In the genomic region with DNA sequence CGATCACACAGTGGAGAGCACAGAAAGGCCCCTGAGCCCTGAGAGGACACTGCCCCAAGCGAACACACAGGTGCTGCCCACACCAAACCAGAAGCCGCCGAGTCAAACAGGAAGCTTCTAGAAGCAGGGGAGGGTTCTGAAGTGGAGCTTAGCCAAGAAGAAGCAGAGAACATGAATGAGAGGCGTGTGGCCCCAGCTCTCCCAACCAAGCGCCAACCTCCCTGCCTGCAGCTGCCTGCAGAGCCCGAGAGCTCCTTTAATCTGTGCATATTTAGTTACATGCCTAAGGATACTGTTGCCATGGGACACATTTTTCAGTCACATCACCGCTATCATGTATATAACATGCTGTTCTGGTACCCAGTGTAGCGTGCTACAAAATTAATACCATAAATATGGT, we compare ENCODE assay signal across 15 mouse cellular contexts. TPM values are rescaled to one million over a fixed set of nuclear protein-coding genes. Genes with fewer than 3 reads are reported as not detected.
A peak's percentile ranks its signal among the peaks of the same experiment; 100 is the strongest.
DNase-seq lines count a peak whose midpoint lies in the region; ATAC-seq and TF ChIP-seq lines count a peak whose summit lies in the region.
"Had no signal": no experiment of that assay in that cellular context is flagged by ENCODE, and none has a peak within 500 bp of the region (broad histone marks: within the 10 kb centered on the region; RNA-seq: fewer than 3 reads in every experiment).

No protein-coding gene starts in this region.

- no peak overlapping the region for H3K4me2 ChIP-seq in limb, embryonic 13.5 days (replicated peaks)
- H3K4me2 ChIP-seq in hindbrain, postnatal 0 days (ENCODE audit: low read depth, low read length) = no peak overlapping the region
- H3K4me2 ChIP-seq: forebrain, embryonic 15.5 days; hindbrain, embryonic 15.5 days; liver, embryonic 13.5 days had no signal

- peak; percentile 64 for ATAC-seq in limb, embryonic 13.5 days (ENCODE audit: low FRiP score, low read depth)
- 0 out of 2 replicates have a peak, but pooled peaks have one; percentile 27 for ATAC-seq in hindbrain, postnatal 0 days
- ATAC-seq: forebrain, embryonic 15.5 days had no signal

- H3K9ac ChIP-seq in limb, embryonic 13.5 days = no peak overlapping the region
- H3K9ac ChIP-seq in hindbrain, postnatal 0 days (replicated peaks; ENCODE audit: low read length) = no peak overlapping the region
- H3K9ac ChIP-seq: forebrain, embryonic 15.5 days; hindbrain, embryonic 15.5 days; liver, embryonic 13.5 days had no signal

- no peak overlapping the region for H3K27ac ChIP-seq in limb, embryonic 13.5 days
- no peak overlapping the region for H3K27ac ChIP-seq in limb, embryonic 10.5 days
- no peak overlapping the region for H3K27ac ChIP-seq in hindbrain, postnatal 0 days
- H3K27ac ChIP-seq: forebrain, embryonic 15.5 days; heart, adult 2 months; hindbrain, embryonic 15.5 days; liver, embryonic 13.5 days had no signal

- TF ChIP-seq CTCF in hindbrain, postnatal 0 days (IDR thresholded peaks at IDR 0.05; ENCODE audit: low read depth) = no peak

- no peaks in the 10 kb centered on the region for H3K27me3 ChIP-seq in limb, embryonic 13.5 days
- H3K27me3 ChIP-seq in limb, embryonic 10.5 days (ENCODE audit: low read depth, poor library complexity, severe bottlenecking) = no peaks in the 10 kb centered on the region
- no peaks in the 10 kb centered on the region for H3K27me3 ChIP-seq in hindbrain, postnatal 0 days (ENCODE audit: insufficient read depth, low read length)
- H3K27me3 ChIP-seq: forebrain, embryonic 15.5 days; hindbrain, embryonic 15.5 days; liver, embryonic 13.5 days had no signal

- 45% methylated on average over 9 of the region's 9 CpGs for WGBS in limb, embryonic 13.5 days
- WGBS in limb, embryonic 10.5 days = 87% methylated on average over 9 of the region's 9 CpGs
- WGBS in hindbrain, postnatal 0 days = 32% methylated on average over 9 of the region's 9 CpGs

- H3K9me3 ChIP-seq in limb, embryonic 13.5 days = no peaks in the 10 kb centered on the region
- H3K9me3 ChIP-seq in limb, embryonic 10.5 days (replicated peaks) = no peaks in the 10 kb centered on the region
- no peaks in the 10 kb centered on the region for H3K9me3 ChIP-seq in hindbrain, postnatal 0 days (ENCODE audit: low read length)
- H3K9me3 ChIP-seq: forebrain, embryonic 15.5 days; hindbrain, embryonic 15.5 days; liver, embryonic 13.5 days had no signal

- no peak overlapping the region for H3K4me3 ChIP-seq in limb, embryonic 13.5 days
- H3K4me3 ChIP-seq in limb, embryonic 10.5 days = no peak overlapping the region
- no peak overlapping the region for H3K4me3 ChIP-seq in hindbrain, postnatal 0 days (ENCODE audit: low read length)
- H3K4me3 ChIP-seq: forebrain, embryonic 15.5 days; heart, adult 2 months; hindbrain, embryonic 15.5 days; liver, embryonic 13.5 days had no signal

- no peaks in the 10 kb centered on the region for H3K36me3 ChIP-seq in limb, embryonic 13.5 days
- no peaks in the 10 kb centered on the region for H3K36me3 ChIP-seq in limb, embryonic 10.5 days
- H3K36me3 ChIP-seq in hindbrain, postnatal 0 days (ENCODE audit: insufficient read depth, low read length) = no peaks in the 10 kb centered on the region
- H3K36me3 ChIP-seq: forebrain, embryonic 15.5 days; G1E; hindbrain, embryonic 15.5 days; liver, embryonic 13.5 days had no signal

- peaks cover 58% of the 10 kb centered on the region for H3K4me1 ChIP-seq in limb, embryonic 13.5 days
- peaks cover 36% of the 10 kb centered on the region for H3K4me1 ChIP-seq in limb, embryonic 10.5 days
- peaks cover 5% of the 10 kb centered on the region for H3K4me1 ChIP-seq in hindbrain, postnatal 0 days (ENCODE audit: insufficient read depth, low read length)
- H3K4me1 ChIP-seq: liver, embryonic 13.5 days had no signal

- DNase-seq in cerebellum, postnatal 10 days = peak; percentile 60 to 62
- no peak for DNase-seq in cerebellum, adult 18-20 months
- DNase-seq in limb, embryonic 10.5 days (ENCODE audit: low spot score) = no peak
- peak; percentile 73 for DNase-seq in 3134 (ENCODE audit: extremely low read depth, insufficient read length, low spot score)
- DNase-seq in hindbrain, postnatal 0 days (ENCODE audit: low spot score) = peak; percentile 45
- no peak for DNase-seq in spleen, adult 12 weeks (ENCODE audit: low spot score)
- no peak for DNase-seq in retina, postnatal 1 day
- DNase-seq: heart, adult 2 months; kidney, postnatal 14 days; liver, embryonic 13.5 days had no signal

RNA-seq across cellular contexts. Expression of gene Mb21d2, which starts 58.6 kb away (rescaled TPM):
- 9.0 and 9.5 TPM in 2 replicates for polyA plus RNA-seq in limb, embryonic 13.5 days (2015; fragmentation: Nextera tagmentation; extraction: Ambion mirVana)
- 5.8 and 6.4 TPM in 2 replicates for polyA plus RNA-seq in limb, embryonic 10.5 days (2016; fragmentation: Nextera tagmentation; extraction: Ambion mirVana)
- total RNA-seq in hindbrain, postnatal 0 days (2014; rRNA removed) = 62.3 and 69.5 TPM in 2 replicates
- polyA plus RNA-seq in hindbrain, postnatal 0 days (2015; fragmentation: Nextera tagmentation; extraction: Ambion mirVana) = 19.9 and 21.4 TPM in 2 replicates
- total RNA-seq: G1E; megakaryocyte-erythroid progenitor cell, adult 5-6 weeks had no signal
- polyA plus RNA-seq: G1E had no signal

Comparison
In these comparisons a context has a peak if more than half of its experiments do, and no peak if none do; other contexts are left out.
1. DNase-seq: peak in cerebellum, postnatal 10 days (2 of 2), 3134 (single experiment) and hindbrain, postnatal 0 days (single experiment); none in cerebellum, adult 18-20 months (0 of 2), limb, embryonic 10.5 days (single experiment), spleen, adult 12 weeks (single experiment) and retina, postnatal 1 day (single experiment).